Mouse (Mus musculus): Measurements from ENCODE around the gene Etv3.

DNA sequence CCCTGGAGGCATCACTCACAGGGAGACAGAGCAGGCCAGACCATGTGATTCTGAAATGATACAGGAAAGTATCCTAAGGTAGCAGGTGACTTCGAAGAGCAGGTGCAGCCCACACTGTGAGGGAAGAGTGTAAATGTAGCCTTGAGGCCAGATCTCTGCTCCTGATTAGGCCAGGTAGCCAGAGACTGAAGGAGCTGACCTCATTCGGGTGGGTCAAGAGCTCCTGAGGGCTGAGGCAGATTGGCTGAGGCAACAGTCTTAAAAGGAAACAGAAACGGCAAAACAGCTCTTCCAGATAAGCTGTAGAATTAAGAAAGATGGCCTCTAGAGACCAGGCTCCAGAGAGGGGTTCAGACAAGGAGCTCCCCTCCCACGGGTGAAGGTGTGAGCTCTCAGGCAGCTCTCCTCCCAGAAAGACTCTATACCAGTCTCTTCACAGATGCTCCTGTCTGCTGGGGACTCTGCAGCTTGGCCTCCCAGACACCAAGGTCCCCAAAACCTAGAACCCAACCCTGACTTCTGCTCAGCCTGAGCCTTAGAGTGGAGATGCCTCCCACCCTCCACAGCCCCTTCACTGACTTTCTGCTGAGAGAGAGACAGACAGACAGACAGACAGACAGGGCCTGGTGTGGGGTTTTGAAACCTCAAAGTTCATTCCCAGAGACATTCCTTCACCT, 20.3 kb upstream of the Etv3 start:
- TF ChIP-seq POLR2A (IDR thresholded peaks at IDR 0.05; ENCODE audit: low read depth, low read length) = no peak
- no peak for TF ChIP-seq CTCF (IDR thresholded peaks at IDR 0.05; ENCODE audit: borderline replicate concordance, insufficient read depth, low read length)
